Mouse (Mus musculus) regulatory T cell (primary cell): ENCODE results near the gene Sept10.
"Not testable (repeated sequence)": the region's sequence is repeated elsewhere in the genome, so short reads cannot be mapped to it uniquely, and the experiment has no call there.

Experiments used
- in situ Hi-C: fragments of 300-600 bp; cut with MboI, MseI; formaldehyde crosslinking; loops from one replicate; pipeline ENCODE4 v1.15.1; 2025; ENCODE audit warnings: high pct_unique_total_duplicates

Gene Sept10

DNA sequence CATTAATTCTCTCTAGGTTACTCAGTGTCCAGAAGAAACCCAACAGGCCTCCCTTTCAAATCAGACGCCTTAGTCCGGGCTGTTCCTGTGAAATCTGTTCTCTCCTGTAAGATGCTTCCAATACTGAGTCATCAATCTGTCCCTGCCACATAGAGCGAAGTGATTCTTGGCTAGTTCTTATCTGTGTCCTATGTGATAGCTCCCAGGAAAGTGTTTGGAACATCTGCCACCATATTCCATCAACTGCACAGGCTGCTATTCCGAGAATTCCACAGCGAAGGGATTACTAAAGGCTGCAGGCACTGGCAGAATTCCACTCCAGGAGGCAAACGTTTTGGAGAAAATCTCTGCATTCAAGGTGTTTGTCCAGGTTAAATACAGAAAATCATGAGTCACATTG, 94.0 kb downstream of the Sept10 start:
- in situ Hi-C loops = no loop called here

DNA sequence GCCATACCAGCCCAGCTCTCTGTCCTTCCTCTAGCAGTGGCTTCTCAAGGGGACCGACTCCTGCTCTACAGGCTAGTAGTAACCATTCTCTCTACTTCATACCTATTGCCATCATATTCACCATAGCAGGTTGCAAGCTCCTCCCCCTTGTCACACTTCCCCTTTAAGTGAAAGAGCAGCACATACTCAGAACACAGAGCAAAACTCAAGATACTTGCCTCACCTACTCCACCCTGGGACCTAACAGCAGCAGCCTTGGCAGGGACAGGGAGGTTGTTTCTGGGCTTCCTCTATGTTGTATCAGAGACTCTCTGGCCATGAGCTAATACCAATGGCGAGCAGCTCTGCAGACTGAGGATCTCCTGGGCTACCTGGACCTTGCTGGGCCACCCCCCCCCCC, 96.2 kb downstream of the Sept10 start:
- in situ Hi-C loops = no loop called here

DNA sequence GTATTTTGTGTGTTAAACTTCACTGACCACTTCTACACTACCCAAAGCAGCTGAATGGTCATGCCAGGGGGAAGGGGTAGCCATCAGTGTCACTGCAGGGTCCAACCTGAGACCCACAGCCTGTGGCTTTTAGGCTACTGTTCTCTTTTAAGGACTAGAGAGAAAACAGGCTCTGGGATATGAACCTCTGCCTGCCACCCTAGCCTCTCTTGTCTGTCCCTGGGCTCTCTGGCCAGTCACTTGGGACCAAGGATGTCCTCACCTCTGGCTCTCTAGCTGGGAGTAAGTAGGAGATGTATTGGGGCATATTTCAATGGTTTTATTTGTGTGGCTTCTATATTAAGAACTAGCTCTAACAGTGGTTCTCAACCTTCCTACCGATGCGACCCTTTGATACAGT, 101.8 kb downstream of the Sept10 start:
- in situ Hi-C loops = no loop called here

DNA sequence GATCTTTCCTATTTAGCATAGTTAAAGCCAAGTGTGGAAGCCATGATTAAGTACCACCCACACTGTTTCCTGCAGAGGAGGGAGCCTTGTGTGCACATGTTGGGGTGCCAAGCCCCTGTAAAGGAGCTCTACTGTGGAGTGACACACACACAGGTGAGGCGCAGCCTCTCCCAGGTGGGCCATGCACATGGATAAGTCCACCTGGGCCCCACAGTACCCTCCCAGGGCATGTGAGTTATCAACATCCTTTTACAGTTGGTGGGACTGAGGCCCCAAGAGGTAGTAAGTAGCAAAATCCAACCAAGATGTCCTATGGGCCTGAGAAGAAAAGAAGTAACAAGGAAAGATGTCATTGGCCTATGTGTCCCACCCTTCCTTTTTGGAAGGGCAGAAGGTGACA, 102.6 kb downstream of the Sept10 start:
- in situ Hi-C loops = no loop called here

DNA sequence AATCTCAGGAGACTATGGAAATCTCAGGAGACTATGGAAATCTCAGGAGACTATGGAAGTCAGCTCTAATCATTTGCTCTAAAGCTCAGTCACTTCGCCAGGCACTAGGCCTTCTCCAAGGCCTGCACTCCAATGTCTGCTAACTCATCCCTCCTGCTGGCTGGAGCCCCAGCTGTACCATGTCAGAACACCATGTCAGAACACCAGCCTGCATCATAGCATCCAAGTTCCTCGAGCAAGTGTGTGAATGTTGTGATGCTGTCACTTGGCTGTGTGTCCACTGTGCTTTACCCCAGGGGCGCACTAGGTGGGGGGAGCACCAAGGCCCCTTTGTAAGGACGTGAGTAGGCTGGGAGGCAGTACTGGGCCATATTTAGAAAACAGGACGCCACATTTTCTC, 104.1 kb downstream of the Sept10 start:
- in situ Hi-C loops = no loop called here

DNA sequence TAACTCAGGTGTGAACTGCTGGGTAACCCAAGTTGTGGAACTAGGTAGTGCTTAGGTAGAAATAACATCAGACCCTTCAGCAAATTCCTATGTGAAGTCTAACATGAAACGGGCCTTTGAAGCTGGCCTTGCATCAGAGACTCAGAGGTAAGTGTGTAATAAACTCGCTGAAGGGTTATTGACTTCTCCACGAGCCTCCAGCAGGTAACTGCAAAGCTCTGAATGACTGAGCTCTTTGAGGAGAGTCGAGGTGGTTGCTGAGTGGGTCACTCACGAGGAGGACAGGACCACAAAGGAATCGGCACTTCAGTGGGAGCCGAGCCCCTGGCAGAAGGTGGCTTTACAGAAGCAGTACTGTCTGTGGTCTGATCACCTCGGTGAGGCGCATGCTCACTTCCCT, 105.3 kb downstream of the Sept10 start:
- in situ Hi-C loops = no loop called here

DNA sequence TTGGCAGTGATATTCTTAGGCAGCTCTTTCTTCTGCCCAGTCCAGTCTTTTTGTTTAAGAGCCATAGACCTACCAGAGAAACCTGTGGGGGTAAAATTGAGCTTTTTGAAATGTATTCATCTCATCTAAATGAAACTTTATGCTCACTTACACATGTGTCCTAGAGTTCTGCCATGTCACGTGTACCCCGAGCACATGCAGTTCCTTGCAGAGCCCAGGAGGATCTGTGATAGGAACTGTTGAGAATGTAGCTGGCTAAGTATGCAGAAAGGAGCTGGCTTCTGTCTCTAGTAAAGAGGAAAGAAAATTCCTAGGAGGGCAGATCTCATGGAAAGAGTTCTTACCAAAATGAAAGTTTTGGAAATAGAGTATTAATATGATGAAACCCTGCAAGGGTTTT, 106.0 kb downstream of the Sept10 start:
- in situ Hi-C loops = no loop called here

DNA sequence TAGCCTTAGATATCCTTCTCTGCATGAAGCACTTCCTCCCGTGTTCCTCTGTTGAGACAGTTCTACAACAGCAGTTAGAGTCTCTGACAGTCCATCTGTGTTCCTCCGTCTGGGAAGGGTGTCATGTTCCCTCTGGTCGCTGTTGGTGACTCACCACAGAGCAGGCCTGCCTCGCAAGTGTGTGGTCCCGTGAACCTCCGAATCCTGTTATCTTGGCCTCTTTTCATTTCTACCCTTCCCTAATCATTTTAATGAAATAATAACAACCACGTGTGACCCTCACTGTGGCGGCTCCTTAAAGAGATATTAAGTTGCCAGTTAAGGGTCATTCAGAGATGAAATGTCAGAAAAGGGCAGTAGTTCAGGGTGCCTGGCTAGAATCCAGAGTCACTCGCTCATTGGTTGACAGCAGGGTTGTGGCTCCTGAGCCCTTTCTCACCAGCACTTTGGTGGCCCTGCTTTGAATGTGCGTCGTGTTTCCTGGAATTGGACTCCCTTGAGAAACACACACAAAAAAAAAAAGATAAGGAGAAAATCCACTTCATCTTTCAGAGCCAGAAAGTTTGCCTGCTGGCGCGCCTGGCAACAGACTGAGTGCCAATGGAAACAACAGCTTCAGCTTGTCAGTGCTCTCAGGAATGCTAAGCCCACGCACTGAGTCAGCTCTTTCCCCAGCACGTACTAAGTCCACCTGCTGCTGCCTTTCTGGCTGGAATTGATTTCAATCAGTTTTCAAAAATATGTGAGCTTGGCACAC, 106.9 kb downstream of the Sept10 start:
- in situ Hi-C loops = no loop called here

DNA sequence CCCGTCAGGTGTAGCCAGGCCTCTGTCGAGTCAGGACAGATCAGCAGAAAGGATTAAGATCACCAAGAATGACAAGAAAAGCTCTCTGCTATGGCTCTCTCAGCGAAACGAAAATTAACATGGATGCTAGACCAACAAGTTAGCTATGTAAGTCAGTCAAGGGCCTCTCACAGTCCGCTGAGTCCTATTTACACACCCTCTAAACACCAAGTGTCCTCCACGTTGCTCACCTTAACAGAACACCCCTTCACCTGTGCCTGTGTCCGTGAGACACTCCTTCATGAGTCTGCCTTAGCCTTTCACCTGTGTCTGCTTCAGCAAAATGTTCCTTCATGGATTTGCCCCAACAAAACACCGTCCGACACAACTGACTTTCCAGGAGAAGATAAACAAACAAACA, 108.3 kb downstream of the Sept10 start:
- in situ Hi-C loops = no loop called here

DNA sequence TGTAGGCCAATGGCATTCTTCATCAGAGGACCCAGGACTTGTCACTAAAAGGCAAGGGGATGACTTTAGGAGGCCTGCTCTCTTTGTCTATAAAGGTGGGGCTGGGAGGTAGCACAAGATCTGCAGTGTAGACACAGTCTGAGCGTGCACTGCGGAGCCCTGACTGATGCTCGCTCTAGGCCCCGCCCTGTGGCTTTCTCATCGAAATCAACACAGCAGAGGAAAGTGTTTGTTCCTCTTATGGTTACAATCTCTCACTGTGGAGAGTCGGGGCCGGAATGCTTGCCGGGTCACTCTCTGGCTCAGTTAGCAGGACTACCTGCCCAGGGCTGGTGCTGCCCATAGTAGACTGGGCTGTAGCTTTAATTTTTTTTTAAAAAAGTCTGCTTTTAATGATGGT, 108.9 kb downstream of the Sept10 start:
- in situ Hi-C loops = no loop called here

DNA sequence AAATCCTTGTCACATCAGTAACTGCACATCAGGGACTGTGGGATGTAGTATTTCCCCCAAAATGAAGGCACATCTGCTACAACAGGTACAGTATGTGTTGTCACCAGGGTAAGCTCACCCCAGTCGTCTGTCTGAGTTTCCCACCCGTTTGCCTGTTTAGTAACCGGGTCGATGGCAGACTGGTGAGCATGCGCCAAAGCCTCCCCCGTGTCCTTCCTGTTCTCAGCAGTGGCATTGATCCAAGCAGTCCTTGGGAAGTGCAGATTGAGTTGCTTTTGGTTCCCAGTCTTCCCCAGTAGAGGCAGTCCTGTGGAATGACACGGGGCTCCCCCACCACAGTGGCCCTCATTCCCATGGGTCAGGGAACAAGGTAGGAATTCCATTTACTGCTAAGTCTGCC, 111.3 kb downstream of the Sept10 start:
- in situ Hi-C loops = no loop called here

DNA sequence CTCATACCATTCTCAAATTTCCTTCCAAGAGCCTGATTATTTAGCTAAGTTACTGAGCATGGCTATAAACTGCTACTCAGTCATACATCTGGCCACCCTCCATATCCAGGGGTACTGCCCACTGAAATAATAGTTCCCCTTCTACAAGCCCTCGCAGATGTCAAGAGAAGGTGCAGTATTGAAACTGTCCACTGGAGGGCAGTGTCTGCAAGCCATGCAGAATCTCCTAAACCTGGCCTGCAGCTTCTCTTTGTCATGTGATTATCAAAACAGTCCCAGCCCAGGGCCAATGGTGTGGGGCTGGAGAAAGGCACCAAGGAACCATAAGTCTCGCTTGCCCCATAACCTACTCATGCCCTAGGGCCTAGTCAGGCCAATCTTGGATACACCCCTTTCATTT, 112.6 kb downstream of the Sept10 start:
- in situ Hi-C loops = no loop called here

DNA sequence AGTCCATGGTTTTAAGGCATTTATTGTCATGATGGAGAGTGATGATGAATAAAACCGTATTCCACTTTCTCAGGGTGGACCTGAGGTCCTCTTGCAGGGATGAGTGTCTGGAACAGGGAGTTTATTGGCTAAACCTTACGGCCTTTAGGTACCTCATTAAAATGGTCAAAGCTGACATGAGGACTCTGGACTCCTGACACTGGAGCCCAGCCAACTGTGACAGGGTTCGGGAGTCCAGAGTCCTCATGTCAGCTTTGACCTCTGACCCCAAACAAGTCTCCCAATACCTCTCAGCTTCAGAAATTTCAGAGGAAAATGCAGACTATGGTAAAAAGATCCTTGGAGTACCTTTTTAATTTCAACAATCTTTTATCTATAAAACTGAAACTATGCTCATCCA, 115.0 kb downstream of the Sept10 start:
- in situ Hi-C loops = no loop called here

DNA sequence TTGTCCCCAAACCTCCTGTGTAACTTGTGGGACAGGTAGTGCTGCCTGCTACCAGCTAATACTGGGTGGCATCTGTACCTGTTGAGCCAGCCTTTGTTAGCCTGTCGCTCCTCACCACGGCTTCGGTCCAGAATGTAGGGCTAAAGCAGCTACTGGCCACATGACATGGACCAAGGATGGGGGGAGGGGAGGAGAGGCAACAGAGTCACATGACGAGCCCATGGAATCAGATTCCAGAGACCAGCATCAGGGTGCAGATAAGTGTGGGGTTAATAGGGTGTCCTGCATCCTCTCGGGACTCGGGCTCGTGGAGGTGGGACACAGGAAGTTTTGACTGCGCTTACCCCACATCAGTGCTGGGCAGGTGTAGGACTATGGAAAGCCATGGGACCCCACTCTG, 115.8 kb downstream of the Sept10 start:
- in situ Hi-C loops = no loop called here

DNA sequence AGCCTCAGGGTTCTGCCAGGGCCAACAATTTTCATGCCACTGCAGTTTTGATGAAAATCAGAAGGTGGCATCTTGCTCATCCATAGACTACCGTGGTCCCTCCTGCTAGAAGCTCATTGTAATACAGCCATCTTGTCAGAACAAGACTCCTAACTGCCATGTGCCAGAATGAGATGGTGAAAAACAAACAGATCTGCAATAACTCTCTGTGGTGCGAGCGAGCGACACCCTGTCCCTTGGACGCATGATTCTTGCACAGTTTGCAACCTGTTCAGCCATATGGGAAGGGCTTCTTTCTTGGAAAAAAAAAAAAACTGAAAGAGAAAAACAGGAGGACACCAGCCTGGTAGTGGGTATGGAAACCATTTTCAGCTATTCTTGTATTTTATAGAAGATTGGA, 117.0 kb downstream of the Sept10 start:
- in situ Hi-C loops = no loop called here

DNA sequence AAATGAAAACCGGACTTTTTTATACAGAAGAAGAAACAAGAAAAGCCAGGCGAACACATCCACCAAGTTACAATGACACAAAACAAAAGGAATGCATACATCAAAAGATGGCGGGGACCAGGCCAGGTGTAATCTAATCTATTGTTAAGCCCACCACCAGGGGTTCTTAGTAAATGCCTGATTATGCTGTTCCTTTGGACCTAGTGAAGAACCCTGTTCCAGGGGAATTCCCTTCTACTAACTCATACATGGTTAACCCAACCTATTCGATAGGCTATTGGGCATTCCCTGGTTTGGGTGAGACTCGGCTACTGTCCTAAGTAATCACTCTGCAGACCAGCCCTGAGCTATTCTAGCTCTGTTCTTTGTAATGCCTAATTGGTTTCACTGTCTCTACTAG, 118.6 kb downstream of the Sept10 start:
- in situ Hi-C loops = not testable (repeated sequence)

DNA sequence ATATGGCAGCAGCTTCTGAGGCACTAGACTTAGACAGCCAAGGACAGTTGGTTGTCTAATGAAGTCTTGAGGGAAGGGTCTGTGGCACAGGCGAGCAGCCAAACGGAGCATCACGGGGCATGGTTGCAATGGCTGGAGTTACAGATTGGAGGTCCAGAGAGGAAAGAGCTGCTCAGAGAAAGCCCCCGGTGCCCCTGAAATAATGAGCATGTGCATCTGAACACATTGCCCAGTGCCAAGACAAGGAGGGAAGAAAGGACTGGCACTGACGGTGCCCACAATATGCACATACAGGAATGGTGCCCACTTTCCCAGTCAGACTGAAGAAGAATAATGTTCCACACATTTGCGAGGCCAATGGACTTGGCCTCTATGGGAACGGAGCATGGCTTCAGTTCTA, 129.7 kb downstream of the Sept10 start:
- in situ Hi-C loops = no loop called here
